Mouse (Mus musculus) adrenal gland (tissue): Measurements from ENCODE around the gene Unc13b.

Source experiments
- intact Hi-C: fragments of 180-260 bp; cut with DNase I; formaldehyde crosslinking; loops from one replicate; pipeline ENCODE4 v1.15.1; 2025
- long read RNA-seq, 2 experiments: library from polyadenylated mRNA; unstranded; transcript quantifications; one replicate each; pipeline ENCODE4 v2.0.0; 2020; ENCODE audit warnings: borderline replicate concordance in 1 of 2; ENCODE audit not compliant: insufficient replicate concordance in 1 of 2

The Unc13b gene
- long read RNA-seq, experiment 1, partial matches to known transcripts, result 1 of 2 reads
- long read RNA-seq, experiment 1, other reads (novel, unspliced or antisense), result 1 of 2 reads
- long read RNA-seq, experiment 2, partial matches to known transcripts, result 1 of 2 reads
- long read RNA-seq, experiment 2, other reads (novel, unspliced or antisense), result 1 of 2 reads

GRCm38 (mm10) chr4:43058753-43059654, at the start of gene Unc13b:
Gene Unc13b (plus strand): TSS chr4:43058953.
- intact Hi-C loops, result no loop called here

GRCm38 (mm10) chr4:43010161-43011038, 48.4 kb upstream of the Unc13b start, which contains the start of gene Fancg:
Gene Fancg (minus strand): TSS chr4:43010506.
- intact Hi-C loops, result no loop called here

GRCm38 (mm10) chr4:43012091-43012490, 46.7 kb upstream of the Unc13b start:
- intact Hi-C loops, result no loop called here

GRCm38 (mm10) chr4:43018156-43018555, 40.6 kb upstream of the Unc13b start:
- intact Hi-C loops, result no loop called here

- intact Hi-C loops, result no loop called here
These were observed 39.6 kb upstream of the Unc13b start for GRCm38 (mm10) chr4:43019176-43019575.

- intact Hi-C loops, result no loop called here
These were observed 38.9 kb upstream of the Unc13b start for GRCm38 (mm10) chr4:43019641-43020465.

GRCm38 (mm10) chr4:43020876-43021275, 37.9 kb upstream of the Unc13b start:
- intact Hi-C loops, result no loop called here

GRCm38 (mm10) chr4:43021341-43021740, 37.4 kb upstream of the Unc13b start:
- intact Hi-C loops, result no loop called here

GRCm38 (mm10) chr4:43024673-43025072, 34.1 kb upstream of the Unc13b start:
- intact Hi-C loops, result loop anchor here (2.0 kb wide), 1 partner anchor 18 kb away; no protein-coding TSS in a partner anchor

GRCm38 (mm10) chr4:43025084-43025960, 33.4 kb upstream of the Unc13b start, which contains the start of gene Pigo:
Gene Pigo (minus strand): TSS chr4:43025819.
- intact Hi-C loops, result loop anchor here (2.0 kb wide), 1 partner anchor 19 kb away; no protein-coding TSS in a partner anchor

GRCm38 (mm10) chr4:43029121-43029520, 29.6 kb upstream of the Unc13b start:
- intact Hi-C loops, result no loop called here

- intact Hi-C loops, result no loop called here
These were observed 29.0 kb upstream of the Unc13b start for GRCm38 (mm10) chr4:43029749-43030148.

GRCm38 (mm10) chr4:43030352-43030751, 28.4 kb upstream of the Unc13b start:
- intact Hi-C loops, result no loop called here

GRCm38 (mm10) chr4:43030780-43031230, 27.9 kb upstream of the Unc13b start:
- intact Hi-C loops, result no loop called here

GRCm38 (mm10) chr4:43031237-43031995, 27.3 kb upstream of the Unc13b start, which contains the start of gene Stoml2:
Gene Stoml2 (minus strand): TSS chr4:43031710.
- intact Hi-C loops, result no loop called here

- intact Hi-C loops, result no loop called here
These were observed 26.3 kb upstream of the Unc13b start for GRCm38 (mm10) chr4:43032501-43032900.

GRCm38 (mm10) chr4:43033481-43033880, 25.3 kb upstream of the Unc13b start:
- intact Hi-C loops, result no loop called here

GRCm38 (mm10) chr4:43035851-43036250, 22.9 kb upstream of the Unc13b start:
- intact Hi-C loops, result no loop called here
